Mouse (Mus musculus): ENCODE results near the gene Zfp961.
"Not testable (repeated sequence)": the region's sequence is repeated elsewhere in the genome, so short reads cannot be mapped to it uniquely, and the experiment has no call there.

The Zfp961 gene

GRCm38 (mm10) chr8:72019022-72019421 lies 68.2 kb downstream of the Zfp961 start:
- not testable (repeated sequence) for DNase-seq

DNA sequence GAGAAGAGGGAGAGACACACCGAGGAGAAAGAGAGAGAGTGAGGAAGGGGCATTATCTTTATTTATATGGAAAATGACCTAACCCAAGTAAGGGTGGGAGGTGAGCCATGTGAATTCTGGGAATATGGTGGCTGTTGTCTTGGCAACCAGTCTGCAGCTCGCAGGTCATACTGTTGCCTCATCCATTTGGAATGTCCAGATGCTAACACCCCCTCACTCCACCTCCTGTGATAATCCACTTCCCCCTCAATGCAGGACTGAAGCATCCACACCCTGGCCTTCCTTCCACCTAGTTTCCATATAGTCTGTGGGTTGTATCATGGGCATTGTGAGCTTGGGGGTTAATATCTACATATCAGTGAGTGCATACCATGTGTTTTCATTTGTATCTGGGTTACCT lies 69.0 kb downstream of the Zfp961 start:
- no peak for DNase-seq

DNA sequence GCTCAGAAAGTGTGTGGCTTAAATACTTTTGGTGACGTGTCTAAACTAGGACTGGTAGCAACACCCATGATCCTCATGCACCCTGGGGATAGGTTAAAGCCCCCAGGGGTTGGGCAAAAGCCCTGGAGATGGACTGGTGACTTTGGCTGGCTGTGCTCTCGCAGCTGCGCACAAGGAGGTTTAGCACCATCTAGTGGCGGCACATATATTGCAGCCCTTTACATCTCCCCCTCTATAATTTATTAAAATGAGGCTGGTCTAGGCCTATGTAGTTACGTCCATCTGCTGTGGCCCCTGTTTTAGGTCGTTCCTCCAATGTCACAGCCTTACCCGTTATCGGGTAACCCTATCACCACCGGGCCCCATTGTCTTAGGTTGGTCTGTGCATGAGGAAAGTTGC lies 74.0 kb downstream of the Zfp961 start:
- not testable (repeated sequence) for DNase-seq

GRCm38 (mm10) chr8:72032926-72033325 lies 82.1 kb downstream of the Zfp961 start:
- DNase-seq, result peak; percentile 47

- DNase-seq, result not testable (repeated sequence)
These were observed 90.1 kb downstream of the Zfp961 start, which contains the start of gene Olfr372 for GRCm38 (mm10) chr8:72040918-72041317. Gene Olfr372, plus strand, starts transcription at chr8:72041218.

GRCm38 (mm10) chr8:72042493-72042892 lies 91.7 kb downstream of the Zfp961 start:
- no peak for DNase-seq
